Mouse (Mus musculus): ENCODE measurements around the gene Aire. TPM values are rescaled to one million over a fixed set of nuclear protein-coding genes. Genes with fewer than 3 reads are reported as not detected.
"Not testable (repeated sequence)": the region's sequence is repeated elsewhere in the genome, so short reads cannot be mapped to it uniquely, and the experiment has no call there.

Aire gene
- total RNA-seq, 1 experiment from 2014 or later = not detected

DNA sequence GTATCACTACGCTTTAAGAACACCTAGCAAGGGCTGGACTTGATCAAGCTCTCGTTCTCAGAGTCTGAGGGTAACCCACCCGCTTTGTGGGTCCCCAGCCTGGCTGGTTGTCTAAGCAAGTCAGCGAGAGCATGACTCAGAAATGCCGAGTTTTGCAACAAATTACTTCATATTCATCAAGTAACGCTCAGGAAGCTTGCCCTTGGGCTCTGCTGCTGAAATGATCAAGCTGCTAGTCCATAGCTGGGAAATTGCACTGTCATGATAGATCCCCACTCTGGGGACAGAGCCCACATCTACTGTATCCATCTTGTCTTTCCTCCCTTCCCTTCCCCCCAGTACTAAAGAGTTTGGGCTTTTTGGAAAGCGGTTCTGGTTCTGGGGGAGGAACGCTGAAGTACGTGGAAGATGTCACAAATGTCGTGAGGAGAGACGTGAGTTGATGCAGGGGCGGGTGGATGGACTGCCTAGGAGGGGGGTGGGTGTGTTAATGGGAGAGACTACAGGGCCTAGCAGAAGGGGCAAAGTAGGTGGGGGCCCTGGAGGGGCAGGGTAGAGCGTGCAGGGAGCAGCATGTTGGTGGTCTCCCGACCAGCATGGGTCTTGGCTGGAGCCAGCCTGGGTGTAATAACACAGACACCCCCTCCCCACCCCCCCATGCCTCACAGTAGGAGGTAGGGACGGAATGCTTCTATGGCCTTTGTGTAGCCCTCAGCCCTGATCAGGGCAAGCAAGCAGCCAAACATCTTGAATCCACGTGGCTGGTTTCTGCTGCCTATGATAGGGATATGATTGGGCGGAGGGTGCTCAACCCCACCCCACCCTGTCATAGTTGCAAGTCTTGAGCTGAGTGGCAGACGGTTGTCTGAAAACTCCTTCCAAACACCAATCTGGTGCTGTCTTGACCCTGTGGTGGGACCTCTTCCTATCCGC lies 11.5 kb upstream of the Aire start:
- peak; percentile 75 for ATAC-seq (replicated peaks; ENCODE audit: low read depth, poor library complexity, severe bottlenecking)

DNA sequence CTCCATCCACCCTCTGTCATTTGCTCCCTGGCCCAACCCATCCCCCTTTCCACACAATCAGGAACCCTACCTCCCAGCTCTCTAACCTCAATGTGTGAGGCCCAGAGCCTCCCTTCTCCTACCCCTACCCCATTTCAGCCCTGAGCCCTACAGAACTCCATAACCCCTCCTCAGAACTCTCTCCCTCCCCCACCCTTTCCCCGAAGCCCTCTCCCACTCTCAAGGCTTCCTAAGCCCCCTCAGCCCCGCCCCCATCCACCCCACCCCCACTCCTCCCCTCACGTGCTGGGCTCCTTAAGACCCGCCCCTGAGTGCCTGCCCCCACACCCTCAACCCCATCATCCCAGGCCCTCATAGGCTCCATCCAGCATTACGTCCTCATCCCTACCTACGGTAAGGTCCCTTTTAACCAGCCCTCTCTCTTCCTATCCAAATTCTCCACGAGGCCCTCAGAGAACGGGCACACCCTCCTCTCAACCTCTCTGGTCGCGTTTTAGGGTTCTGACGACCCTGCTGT lies 6.2 kb upstream of the Aire start:
- no peak for ATAC-seq (replicated peaks; ENCODE audit: low read depth, poor library complexity, severe bottlenecking)

DNA sequence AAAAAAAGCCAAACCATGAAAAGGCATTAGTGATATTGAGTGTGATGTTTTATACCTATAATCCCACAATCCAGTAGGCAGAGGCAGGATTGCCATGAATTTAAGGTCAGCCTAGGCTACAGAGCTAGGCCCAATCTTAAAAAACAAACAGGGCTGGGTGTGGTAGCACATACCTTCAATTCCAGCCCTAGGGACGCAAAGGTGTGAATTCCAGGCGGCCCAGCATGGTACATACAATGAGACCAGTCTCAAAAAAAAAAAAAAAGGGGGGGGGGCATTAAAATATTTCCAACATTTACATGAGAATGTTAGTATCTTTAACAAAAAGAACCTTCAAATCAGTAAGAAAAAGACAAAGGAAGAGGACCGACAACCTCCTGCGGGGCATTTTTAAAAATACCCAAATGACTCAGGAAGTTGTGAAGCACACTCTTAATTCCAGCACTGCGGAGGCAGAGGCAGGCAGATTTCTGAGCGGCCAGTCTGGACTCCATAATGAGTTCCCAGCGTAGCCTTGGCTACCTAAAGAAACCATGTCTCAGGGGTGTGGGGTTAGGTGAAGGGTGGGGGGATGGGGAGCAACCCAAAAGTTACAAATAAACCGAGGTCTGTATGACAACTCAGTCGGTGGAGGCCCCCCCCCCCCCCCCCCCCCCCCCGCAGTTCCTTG lies 4.8 kb upstream of the Aire start:
- ATAC-seq (replicated peaks; ENCODE audit: low read depth, poor library complexity, severe bottlenecking) = no peak

DNA sequence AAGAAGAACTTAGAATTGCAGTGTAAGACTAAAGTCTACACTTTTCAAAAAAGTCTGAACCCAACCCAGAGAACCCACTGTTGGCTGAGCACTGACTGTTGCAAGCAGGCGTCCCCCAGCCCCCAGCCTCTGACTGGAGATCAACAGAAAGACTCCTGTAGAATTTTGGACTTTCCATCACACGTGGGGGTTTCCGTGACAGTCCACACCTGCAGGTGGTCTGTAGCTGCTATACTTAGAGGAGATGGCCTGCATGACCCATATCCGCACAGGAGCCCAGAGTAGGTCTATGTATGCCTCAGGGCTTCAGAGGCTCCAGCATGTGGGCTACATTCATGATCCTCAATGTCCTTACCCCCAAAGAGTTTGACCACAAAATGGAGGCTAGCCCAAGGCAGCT lies 3.0 kb upstream of the Aire start:
- ATAC-seq (replicated peaks; ENCODE audit: low read depth, poor library complexity, severe bottlenecking) = no peak

- no peak for ATAC-seq (replicated peaks; ENCODE audit: low read depth, poor library complexity, severe bottlenecking)
Measured at GRCm38 (mm10) chr10:78044531-78044930, 1.1 kb upstream of the Aire start.

GRCm38 (mm10) chr10:78042697-78043405 lies 559 bp downstream of the Aire start:
- ATAC-seq (replicated peaks; ENCODE audit: low read depth, poor library complexity, severe bottlenecking) = no peak

DNA sequence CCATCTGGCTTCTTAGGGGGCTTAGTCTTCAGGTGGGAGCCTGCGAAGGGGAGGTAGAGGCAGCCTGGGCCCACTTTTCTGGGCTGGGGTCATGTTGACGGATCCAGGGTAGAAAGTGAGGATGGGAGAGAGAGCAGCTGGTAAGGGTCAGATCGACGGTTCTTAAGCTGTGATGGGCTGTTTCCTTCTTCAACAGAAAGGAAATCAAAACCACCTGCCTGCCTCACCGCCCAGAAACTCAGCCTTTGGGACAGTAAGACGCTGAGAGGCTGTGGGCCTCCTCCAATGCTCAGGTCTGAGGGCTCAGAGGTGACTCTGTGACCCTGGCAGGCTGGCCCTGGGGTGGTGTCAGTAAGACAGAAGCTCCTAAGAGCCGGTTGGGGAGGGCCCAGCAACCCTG lies 1.3 kb downstream of the Aire start:
- no peak for ATAC-seq (replicated peaks; ENCODE audit: low read depth, poor library complexity, severe bottlenecking)

- no peak for ATAC-seq (replicated peaks; ENCODE audit: low read depth, poor library complexity, severe bottlenecking)
Measured at GRCm38 (mm10) chr10:78041647-78042046, 1.8 kb downstream of the Aire start, which contains the start of gene Dnmt3l. Dnmt3l (plus strand) TSS chr10:78041947.

GRCm38 (mm10) chr10:78037139-78037538 lies 6.3 kb downstream of the Aire start:
- no peak for ATAC-seq (replicated peaks; ENCODE audit: low read depth, poor library complexity, severe bottlenecking)

DNA sequence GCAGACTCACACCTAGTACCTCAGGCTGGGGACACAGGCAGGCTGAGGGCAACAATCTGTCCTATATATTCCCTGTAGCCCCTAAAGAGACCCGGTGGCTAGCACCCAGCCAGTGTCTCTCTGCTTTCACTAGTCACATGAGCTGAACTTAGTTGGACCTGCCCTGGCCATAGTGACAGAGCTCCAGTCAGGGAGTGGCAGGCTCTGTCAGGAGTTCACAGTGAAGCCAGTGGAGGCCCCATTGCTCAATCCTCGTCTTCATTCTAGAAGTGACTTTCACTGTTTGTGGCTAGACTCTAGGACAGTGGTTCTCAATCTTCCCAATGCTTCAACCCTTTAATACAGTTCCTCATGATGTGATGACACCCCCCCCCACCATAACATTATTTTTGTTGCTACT lies 11.4 kb downstream of the Aire start:
- no peak for ATAC-seq (replicated peaks; ENCODE audit: low read depth, poor library complexity, severe bottlenecking)

DNA sequence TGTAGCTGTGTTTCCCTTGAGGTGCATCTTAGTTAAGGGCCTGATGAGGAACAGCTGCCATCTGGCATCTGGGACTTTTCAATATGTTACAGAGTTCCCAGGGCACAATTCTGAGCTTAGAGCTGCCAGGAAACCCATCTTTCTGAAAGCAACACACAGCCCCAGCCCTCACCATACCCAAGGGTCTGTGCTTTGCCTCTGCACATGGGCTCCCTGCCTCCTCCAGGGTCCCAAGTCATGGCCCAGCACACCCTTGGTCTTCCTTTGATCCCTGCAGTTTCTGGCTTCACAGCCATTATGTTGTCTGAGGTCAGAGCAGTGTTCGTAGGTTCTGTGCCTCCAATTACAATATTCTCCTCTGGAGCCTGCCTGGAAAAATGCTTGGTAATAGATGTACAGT lies 14.3 kb downstream of the Aire start:
- no peak for ATAC-seq (replicated peaks; ENCODE audit: low read depth, poor library complexity, severe bottlenecking)

- ATAC-seq (replicated peaks; ENCODE audit: low read depth, poor library complexity, severe bottlenecking) = peak; percentile 91
Measured at GRCm38 (mm10) chr10:78028129-78028528, 15.3 kb downstream of the Aire start.

DNA sequence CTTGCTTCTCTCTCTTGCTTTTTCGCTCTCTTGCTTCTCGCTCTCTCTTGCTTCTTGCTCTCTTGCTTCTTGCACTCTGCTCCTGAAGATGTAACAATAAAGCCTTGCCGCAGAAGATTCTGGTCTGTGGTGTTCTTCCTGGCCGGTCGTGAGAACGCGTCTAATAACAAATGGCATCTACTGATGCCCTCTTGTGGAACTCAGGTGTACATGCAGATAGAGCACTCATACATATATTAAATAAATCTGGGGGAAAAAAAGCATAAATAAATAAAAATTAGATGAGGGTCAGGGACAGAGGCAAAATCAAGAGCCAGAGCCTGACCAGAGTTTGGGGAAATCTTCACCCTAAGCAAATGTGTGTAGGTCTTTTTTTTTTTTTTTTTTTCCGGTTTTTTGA lies 18.0 kb downstream of the Aire start:
- 0 out of 2 replicates have a peak, but pooled peaks have one; percentile 63 for ATAC-seq (replicated peaks; ENCODE audit: low read depth, poor library complexity, severe bottlenecking)

DNA sequence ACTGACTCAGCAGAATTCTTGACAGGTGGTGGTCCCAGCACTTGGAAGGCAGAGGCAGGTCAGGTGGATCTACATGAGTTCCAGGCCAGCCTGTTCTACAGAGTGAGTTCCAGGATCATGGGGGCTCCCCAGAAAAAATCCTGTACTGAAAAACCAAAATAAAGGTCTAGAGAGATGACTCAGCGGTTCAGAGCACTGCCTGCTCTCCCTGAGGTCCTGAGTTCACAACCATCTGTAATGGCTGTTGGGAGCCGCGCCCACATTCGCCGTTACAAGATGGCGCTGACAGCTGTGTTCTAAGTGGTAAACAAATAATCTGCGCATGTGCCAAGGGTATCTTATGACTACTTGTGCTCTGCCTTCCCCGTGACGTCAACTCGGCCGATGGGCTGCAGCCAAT lies 23.4 kb downstream of the Aire start:
- ATAC-seq (replicated peaks; ENCODE audit: low read depth, poor library complexity, severe bottlenecking) = not testable (repeated sequence)

DNA sequence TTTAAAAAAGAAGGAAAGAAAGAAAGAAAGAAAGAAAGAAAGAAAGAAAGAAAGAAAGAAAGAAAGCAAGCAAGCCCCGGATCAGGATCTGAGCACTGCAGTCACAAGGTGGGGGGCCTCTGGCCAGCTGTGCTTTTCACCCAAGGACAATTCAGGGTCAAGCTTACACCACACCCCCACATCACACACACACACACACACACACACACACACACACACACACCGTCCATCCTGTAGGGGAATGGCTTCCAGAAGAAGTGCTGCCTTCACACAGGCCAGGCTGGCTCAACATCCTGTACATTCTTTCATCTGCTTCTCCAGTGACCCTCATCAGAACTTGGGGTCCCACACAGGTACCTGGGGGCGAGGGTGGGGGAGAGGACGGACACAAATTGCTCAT lies 24.1 kb downstream of the Aire start:
- no peak for ATAC-seq (replicated peaks; ENCODE audit: low read depth, poor library complexity, severe bottlenecking)

GRCm38 (mm10) chr10:78018797-78019203 lies 24.6 kb downstream of the Aire start:
- peak; percentile 97 for ATAC-seq (replicated peaks; ENCODE audit: low read depth, poor library complexity, severe bottlenecking)

DNA sequence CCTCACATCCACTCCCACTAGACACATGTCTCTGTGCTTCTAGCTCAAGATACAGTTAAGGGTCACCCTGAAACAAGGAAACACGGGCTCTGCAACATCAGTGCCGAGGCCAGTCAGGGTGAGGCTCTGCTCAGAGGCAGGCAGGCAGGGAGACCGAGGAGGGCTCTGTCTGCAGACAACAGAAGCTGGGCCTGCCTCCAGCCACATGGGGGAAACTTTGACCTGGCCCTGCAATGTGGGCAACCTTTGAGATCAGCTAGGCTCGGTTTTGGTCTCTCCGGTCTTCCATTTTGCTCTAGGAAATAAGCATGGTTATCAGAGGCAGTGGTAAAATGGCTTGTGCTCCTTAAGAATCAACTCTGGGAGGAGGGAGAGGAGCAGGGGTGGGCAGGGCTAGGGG lies 27.0 kb downstream of the Aire start:
- no peak for ATAC-seq (replicated peaks; ENCODE audit: low read depth, poor library complexity, severe bottlenecking)

- ATAC-seq (replicated peaks; ENCODE audit: low read depth, poor library complexity, severe bottlenecking) = no peak
Measured at GRCm38 (mm10) chr10:78015489-78015888, 27.9 kb downstream of the Aire start.

- no peak for ATAC-seq (replicated peaks; ENCODE audit: low read depth, poor library complexity, severe bottlenecking)
Measured at GRCm38 (mm10) chr10:78012661-78013495, 30.5 kb downstream of the Aire start.

- not testable (repeated sequence) for ATAC-seq (replicated peaks; ENCODE audit: low read depth, poor library complexity, severe bottlenecking)
Measured at GRCm38 (mm10) chr10:78011116-78011515, 32.3 kb downstream of the Aire start.
